Mouse (Mus musculus) mouse trophoblast stem cell (cell line): ENCODE results near the gene Vim.

Experiments
- in situ Hi-C, 2 experiments: fragments of 300-500 bp; cut with MseI, MboI; formaldehyde crosslinking; loops; 2 replicates in 1 of 2; 3 replicates in 1 of 2; pipeline ENCODE4 v1.15.1; 2025

Gene Vim

GRCm38 (mm10) chr2:13573408-13574065, at the start of gene Vim:
Gene Vim, plus strand, starts transcription at chr2:13573927.
- in situ Hi-C loops, result no loop called here

GRCm38 (mm10) chr2:13526205-13526604, 47.5 kb upstream of the Vim start:
- in situ Hi-C loops, result no loop called here

- in situ Hi-C loops, result no loop called here
Observed at GRCm38 (mm10) chr2:13527125-13527524, 46.6 kb upstream of the Vim start.

GRCm38 (mm10) chr2:13527531-13527930, 46.2 kb upstream of the Vim start:
- in situ Hi-C loops, result no loop called here

- in situ Hi-C loops, result no loop called here
Observed at GRCm38 (mm10) chr2:13529253-13529933, 44.3 kb upstream of the Vim start.

- in situ Hi-C loops, result loop anchor here in 1 of 2 experiments (10.0 kb wide), 1 partner anchor 236 kb away; no protein-coding TSS in a partner anchor
Observed at GRCm38 (mm10) chr2:13530639-13531038, 43.1 kb upstream of the Vim start.

- in situ Hi-C loops, result loop anchor here (5.0 to 10.0 kb wide), 2 partner anchors 234 to 242 kb away; no protein-coding TSS in a partner anchor
Observed at GRCm38 (mm10) chr2:13536747-13537146, 37.0 kb upstream of the Vim start.

- in situ Hi-C loops, result loop anchor here (5.0 to 10.0 kb wide), 2 partner anchors 235 to 243 kb away; no protein-coding TSS in a partner anchor
Observed at GRCm38 (mm10) chr2:13537733-13538132, 36.0 kb upstream of the Vim start.

- in situ Hi-C loops, result loop anchor here (5.0 to 10.0 kb wide), 2 partner anchors 236 to 243 kb away; no protein-coding TSS in a partner anchor
Observed at GRCm38 (mm10) chr2:13538258-13538657, 35.5 kb upstream of the Vim start.

- in situ Hi-C loops, result loop anchor here (5.0 to 10.0 kb wide), 2 partner anchors 237 to 244 kb away; no protein-coding TSS in a partner anchor
Observed at GRCm38 (mm10) chr2:13538704-13539377, 34.9 kb upstream of the Vim start.

GRCm38 (mm10) chr2:13539860-13540259, 33.9 kb upstream of the Vim start:
- in situ Hi-C loops, result loop anchor here (5.0 to 10.0 kb wide), 2 partner anchors 238 to 245 kb away; no protein-coding TSS in a partner anchor

- in situ Hi-C loops, result no loop called here
Observed at GRCm38 (mm10) chr2:13543519-13544124, 30.1 kb upstream of the Vim start.

- in situ Hi-C loops, result no loop called here
Observed at GRCm38 (mm10) chr2:13544193-13544824, 29.4 kb upstream of the Vim start, which contains the start of gene Trdmt1. Gene Trdmt1, minus strand, starts transcription at chr2:13544668.

- in situ Hi-C loops, result no loop called here
Observed at GRCm38 (mm10) chr2:13548749-13549148, 25.0 kb upstream of the Vim start.

GRCm38 (mm10) chr2:13553966-13554365, 19.8 kb upstream of the Vim start:
- in situ Hi-C loops, result no loop called here

GRCm38 (mm10) chr2:13556239-13556638, 17.5 kb upstream of the Vim start:
- in situ Hi-C loops, result no loop called here

- in situ Hi-C loops, result no loop called here
Observed at GRCm38 (mm10) chr2:13557145-13558030, 16.3 kb upstream of the Vim start.

GRCm38 (mm10) chr2:13558607-13559262, 15.0 kb upstream of the Vim start:
- in situ Hi-C loops, result no loop called here

- in situ Hi-C loops, result no loop called here
Observed at GRCm38 (mm10) chr2:13559303-13559702, 14.4 kb upstream of the Vim start.

GRCm38 (mm10) chr2:13559729-13560128, 14.0 kb upstream of the Vim start:
- in situ Hi-C loops, result no loop called here
